Mouse (Mus musculus): ENCODE results near the gene Mcts2.

Gene Mcts2

DNA sequence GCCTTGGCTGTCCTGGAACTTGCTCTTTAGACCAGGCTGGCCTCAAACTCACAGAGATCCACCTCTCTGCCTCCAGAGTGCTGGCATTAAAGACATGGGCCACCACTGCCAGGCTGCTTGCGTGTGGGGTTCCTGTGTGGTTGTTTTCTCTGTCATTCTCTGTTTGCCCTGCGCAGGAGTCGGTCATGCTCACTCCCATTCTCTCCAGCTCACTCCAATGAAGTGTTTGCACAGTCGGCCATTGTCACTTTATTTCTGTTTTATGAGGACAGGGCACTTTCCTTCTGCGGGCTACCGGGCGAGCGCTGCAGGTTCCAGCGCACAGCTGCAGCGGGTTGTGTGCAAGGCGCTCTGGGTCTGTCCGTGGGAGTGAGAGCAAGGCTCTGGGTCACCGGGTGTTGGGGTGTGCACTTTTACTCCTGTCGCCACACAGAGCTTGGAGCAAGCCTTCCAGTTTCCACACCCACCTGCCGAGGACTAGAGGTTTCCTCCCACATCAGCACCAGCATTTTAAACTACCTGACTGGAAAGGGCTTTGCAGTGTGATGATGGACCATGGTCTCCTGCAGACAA lies 38.4 kb downstream of the Mcts2 start:
- DNase-seq (ENCODE audit: low read depth, low spot score), result no peak

DNA sequence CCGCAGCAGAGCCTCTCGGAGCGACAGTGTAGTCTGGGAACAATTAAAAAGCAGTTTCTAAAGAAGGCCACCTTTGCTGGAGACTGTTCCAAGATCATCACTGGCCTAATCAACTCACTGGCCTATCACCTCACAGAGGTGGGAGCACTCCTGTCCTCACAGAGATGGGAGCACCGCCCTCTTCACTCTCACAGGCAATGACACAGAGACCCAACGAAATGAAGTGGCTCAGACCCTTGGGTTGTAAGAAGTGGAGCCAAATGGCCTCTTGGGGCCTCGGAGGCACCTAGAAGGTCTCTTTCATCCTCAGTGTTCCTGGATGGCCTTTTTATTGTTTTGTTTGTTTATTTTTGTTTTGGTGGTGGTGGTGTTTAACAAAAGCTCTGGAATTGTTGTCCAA lies 39.4 kb downstream of the Mcts2 start:
- no peak for DNase-seq (ENCODE audit: low read depth, low spot score)

DNA sequence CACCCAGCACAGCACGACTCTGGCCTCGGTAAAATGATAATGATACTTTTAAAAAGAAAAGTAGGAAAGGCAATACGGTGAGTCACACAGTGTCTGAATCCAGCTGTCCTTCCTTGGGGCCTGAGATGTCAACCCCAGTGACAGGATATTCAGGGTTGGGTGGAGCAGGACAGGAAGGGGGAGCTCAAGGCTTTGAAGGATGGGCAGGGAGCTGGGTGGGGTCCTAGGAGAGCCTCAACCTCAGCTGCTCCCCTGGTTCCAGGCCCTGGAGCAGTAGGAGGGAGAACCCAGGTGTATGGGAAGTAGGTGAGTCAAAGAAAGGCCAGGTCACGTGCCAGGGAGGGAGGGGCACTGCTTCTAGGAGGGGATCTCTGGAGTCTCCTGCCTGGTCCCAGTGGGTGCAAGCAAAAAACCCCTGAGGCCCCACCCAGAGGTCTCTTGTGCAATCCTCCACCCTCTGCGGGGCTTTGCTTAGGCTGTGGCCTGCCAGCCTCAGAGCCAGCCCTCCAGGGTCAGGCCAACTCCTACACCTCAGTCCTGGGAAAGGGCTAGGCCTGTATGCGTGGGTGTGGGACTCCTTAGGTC lies 40.0 kb downstream of the Mcts2 start:
- DNase-seq (ENCODE audit: low read depth, low spot score), result no peak

DNA sequence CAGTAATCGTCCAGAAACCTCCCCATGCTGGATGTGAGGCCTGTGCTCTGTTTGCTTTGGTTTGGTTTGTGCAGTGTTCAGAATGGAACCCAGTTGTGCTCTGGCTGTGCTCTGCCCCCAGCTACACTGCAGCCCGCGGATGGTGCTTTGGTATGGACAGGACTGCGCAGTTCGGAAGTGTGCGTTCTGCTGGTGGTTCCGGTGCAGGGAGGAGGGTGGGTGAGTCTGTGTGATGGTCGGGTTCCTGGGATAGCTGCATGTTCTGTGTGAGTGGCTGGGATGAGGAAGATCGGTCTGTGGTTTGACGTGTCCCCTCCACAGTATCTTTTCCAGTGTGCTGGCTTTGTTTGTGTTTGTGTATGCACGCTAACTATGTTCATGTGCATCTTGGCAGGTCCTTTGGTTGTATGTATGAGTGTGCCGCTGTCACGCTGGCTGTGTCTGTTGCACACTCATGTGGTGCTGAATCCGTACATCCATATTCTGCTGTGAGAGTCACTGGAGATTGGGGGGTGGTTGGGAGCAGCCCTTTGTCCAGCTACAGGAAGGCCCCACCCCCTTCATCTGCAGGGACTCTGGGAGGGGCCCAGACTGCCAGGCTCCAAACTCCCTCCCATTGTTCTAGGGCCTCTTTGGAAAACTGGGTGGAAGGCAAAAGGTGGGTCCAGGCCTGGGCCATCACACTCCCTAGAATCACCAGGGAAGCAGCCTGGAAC lies 41.1 kb downstream of the Mcts2 start:
- DNase-seq (ENCODE audit: low read depth, low spot score), result no peak

DNA sequence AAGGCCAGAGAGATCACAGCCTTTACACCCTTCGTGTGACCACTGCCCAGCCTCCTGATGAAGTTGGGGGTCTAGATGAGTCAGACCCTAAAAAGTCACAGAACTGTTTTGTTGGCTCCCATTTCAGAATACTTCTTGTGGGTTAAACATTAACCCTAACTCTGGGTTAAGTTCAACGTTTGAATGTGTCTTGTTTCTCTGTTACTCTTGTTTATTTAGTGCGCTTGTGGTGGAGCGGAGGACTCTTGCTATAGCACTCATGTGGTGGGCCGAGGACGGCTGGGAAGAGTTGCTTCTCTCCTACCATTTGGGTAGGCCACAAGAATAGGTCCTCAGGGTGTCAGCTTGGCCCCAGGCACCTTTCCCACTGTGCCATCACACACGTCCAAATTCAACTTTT lies 41.8 kb downstream of the Mcts2 start:
- no peak for DNase-seq (ENCODE audit: low read depth, low spot score)

DNA sequence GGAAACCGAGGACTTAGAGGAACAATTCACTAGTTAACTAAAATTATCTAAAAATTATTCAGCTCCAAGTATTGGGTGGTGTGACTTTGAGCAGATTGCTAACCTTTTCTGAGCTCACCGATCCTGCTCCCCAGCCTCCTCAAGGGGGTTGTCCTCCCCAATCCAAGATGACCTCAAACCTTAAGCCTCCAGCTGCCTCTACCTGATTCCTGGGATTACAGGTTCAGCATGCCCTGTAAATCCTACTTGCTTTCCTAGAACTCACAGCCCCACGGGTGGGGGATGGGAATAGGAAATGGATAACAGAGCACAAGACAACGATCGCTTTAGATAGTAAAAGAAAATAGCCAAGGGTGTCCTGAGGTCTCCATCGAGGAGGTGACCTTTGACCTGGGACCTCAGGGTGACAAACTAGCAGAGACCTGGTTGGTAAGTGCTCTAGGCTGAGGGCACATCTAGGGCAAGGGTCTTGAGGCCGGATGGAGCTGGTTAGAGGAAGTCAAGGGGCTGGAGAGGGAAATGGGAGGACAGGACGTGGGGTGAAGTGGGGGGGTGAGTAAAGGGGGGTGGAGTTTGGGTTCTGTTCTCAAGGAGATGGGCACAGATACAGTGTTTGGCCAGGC lies 42.3 kb downstream of the Mcts2 start:
- no peak for DNase-seq (ENCODE audit: low read depth, low spot score)

DNA sequence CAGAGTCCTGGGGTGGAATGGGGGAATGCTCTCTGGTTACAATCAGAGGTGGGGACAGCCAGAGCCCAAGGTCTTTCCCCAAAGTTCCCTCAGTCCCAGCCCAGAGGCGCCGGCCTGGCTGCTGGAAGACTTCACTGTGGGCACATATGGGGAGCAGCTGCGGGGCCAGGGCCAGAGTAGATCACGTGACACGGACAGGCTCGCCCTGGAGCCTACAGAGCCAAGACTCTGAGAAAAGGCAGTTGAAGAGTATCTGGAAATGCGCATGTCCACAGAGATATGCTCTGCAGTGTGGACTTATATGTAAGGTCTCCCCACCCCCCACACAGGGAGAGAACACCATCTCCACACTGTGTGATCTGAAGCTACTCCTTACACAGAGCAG lies 42.8 kb downstream of the Mcts2 start:
- DNase-seq (ENCODE audit: low read depth, low spot score), result no peak

DNA sequence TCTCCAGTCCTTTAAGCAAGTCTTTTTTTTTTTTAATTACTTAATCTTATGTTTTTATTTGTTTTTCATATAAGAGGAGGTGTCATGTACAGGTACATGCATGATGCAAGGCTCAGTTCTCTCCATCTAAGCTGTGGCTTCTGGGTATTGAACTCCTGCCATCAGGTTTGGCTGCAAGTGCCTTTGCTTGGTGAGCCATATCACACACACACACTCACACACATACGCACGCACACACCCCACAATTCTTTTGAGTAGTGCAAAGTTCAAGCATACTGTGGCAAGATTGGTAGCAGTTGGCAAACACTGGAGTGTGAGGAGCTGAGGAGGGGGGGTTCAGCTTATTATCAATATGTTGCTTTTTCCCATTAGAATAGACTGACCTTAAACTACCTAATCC lies 46.4 kb downstream of the Mcts2 start:
- DNase-seq (ENCODE audit: low read depth, low spot score), result no peak

DNA sequence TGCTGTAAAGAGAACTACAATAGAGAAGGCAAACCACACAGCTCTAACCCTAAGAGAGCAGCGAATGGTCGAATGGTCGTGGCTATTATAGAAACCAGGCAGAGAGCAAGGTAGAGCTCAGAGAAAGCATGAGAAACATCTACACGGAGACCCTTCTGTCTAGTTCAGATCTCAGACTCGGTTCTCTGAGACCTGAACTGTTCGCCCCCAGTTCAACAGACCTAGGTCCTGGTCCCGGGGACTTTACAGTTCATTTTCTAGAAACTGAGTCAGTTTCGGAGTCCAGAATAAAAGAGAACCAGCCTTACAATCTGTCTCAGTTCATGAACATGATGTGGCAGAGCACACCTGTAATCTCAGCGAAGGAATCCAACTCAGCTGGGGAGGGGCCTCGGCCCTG lies 47.7 kb downstream of the Mcts2 start:
- DNase-seq (ENCODE audit: low read depth, low spot score), result no peak

DNA sequence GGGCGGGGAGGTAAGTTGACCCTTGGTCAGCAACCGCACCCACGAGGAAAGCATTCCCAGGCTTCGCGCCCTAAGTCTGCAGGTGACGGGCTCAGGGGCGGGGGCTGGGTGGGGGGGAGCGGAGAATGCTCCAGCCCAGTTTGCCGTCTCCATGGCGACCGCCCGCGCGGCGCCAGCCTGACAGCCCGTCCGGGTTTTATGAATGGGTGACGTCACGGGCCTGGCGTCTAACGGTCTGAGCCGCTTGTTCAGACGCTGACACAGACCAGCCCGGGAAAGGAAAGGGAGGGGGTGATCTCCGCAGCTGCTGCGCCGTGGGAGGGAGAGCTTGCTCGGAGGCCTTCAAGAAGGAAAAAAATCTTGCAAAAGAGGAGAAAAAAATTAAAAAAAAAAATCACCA lies 48.1 kb downstream of the Mcts2 start:
- DNase-seq (ENCODE audit: low read depth, low spot score), result peak; percentile 65

DNA sequence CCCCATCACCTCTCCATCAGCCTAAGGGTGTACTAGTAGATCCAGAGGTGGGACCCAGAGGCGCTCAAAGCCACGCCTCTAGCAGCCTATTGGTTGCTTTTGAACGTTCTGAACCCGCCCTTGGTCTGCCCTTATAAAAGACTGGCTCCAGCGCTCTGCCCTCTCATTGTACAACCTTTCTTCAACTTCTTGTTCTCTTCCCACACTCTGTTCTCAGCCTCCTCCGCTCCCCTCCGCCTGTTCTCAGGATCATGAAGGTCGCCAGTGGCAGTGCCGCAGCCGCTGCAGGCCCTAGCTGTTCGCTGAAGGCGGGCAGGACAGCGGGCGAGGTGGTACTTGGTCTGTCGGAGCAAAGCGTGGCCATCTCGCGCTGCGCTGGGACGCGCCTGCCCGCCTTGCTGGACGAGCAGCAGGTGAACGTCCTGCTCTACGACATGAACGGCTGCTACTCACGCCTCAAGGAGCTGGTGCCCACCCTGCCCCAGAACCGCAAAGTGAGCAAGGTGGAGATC lies 49.3 kb downstream of the Mcts2 start, which contains the start of gene Id1:
TSS of gene Id1 (plus strand) at position 162 of the 512 bp plus-strand sequence.
- DNase-seq (ENCODE audit: low read depth, low spot score), result peak; percentile 55

DNA sequence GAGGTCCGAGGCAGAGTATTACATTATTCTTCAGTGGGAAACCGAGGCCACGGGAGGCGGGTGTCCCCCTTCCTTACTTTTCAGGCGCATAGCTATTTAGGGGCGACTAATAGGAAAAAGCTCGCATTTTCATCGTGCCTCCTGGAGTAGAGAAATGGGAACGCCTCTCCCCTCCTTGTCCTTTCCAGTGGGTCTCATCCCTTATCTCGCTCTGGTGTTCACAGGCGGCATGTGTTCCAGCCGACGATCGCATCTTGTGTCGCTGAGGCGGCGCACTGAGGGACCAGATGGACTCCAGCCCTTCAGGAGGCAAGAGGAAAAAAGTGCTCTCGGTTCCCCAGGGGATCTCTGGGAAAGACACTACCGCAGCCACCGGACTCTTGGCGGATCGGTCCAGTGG lies 49.9 kb downstream of the Mcts2 start:
- DNase-seq (ENCODE audit: low read depth, low spot score), result no peak
